Mouse (Mus musculus) testis, adult 2 months (tissue): ENCODE measurements around the gene Lrmda. TPM values are rescaled to one million over a fixed set of nuclear protein-coding genes. Genes with fewer than 3 reads are reported as not detected.

Source experiments
- H3K27ac ChIP-seq: fragments of 200-500 bp; 2 replicates; pipeline ENCODE4 v1.5.1; 2012; ENCODE audit warnings: low read depth, low read length; ENCODE audit not compliant: control insufficient read depth, insufficient read depth
- H3K27me3 ChIP-seq: fragments of 200-500 bp; 2 replicates; pipeline ENCODE4 v1.6.1; 2012; ENCODE audit warnings: mild to moderate bottlenecking, low read length, moderate library complexity; ENCODE audit not compliant: control insufficient read depth, insufficient read depth
- H3K36me3 ChIP-seq: fragments of 200-500 bp; 2 replicates; pipeline ENCODE4 v1.6.1; 2012; ENCODE audit warnings: mild to moderate bottlenecking, low read length; ENCODE audit not compliant: control insufficient read depth, insufficient read depth
- H3K4me1 ChIP-seq: fragments of 200-500 bp; 2 replicates; pipeline ENCODE4 v1.6.1; 2012; ENCODE audit warnings: low read length; ENCODE audit not compliant: control insufficient read depth, insufficient read depth
- H3K4me3 ChIP-seq: fragments of 200-500 bp; 2 replicates; pipeline ENCODE4 v1.5.1; 2012; ENCODE audit warnings: low read depth, mild to moderate bottlenecking, low read length, moderate library complexity, mixed read lengths; ENCODE audit not compliant: control insufficient read depth
- CTCF ChIP-seq: fragments of 200-500 bp; IDR thresholded peaks from 2 replicates; pipeline ENCODE4 v1.5.1; 2012; ENCODE audit warnings: low read depth, mild to moderate bottlenecking, inconsistent platforms, low read length, moderate library complexity; ENCODE audit not compliant: control insufficient read depth, insufficient read depth, insufficient replicate concordance
- POLR2A ChIP-seq: fragments of 200-500 bp; IDR thresholded peaks from 2 replicates; pipeline ENCODE4 v1.6.1; 2012; ENCODE audit warnings: low read depth, mild to moderate bottlenecking, inconsistent platforms, low read length, moderate library complexity; ENCODE audit not compliant: control insufficient read depth
- polyA plus RNA-seq: library from polyadenylated mRNA; depleted of rRNA; stranded (reverse); fragments of >200 nt; gene quantifications from 2 replicates; pipeline ENCODE4 v1.2.3, GENCODE M21; 2012

The Lrmda gene
- polyA plus RNA-seq, 1 experiment = 2.1 TPM

DNA sequence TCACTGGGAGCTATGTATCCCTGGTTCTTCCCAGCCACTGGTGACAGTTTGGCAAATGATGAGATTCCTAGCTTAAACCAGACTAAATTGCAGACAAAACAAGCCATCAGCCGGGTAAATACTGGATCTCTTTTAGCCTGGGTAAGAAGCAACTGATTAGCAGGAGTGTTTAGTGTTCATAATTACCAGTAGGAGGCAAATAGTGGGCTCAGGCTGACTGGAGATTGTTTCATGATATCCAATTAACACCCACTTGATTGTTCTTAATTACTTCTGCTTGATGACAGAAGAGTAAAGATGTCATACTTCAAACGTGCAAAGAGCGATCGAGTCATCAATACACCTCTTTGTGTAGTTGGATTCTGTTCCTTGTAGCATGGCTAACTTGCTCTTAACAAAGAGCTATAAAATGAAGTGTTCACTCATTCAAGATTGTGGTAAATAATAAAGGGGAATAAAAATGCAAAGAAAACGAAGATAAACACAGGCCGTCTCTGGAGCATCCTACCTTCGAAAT lies 405.6 kb downstream of the Lrmda start:
- Histone ChIP-seq H3K27me3 (no peaks in the 10 kb centered on the region), H3K4me3 (no peak overlapping the region)

DNA sequence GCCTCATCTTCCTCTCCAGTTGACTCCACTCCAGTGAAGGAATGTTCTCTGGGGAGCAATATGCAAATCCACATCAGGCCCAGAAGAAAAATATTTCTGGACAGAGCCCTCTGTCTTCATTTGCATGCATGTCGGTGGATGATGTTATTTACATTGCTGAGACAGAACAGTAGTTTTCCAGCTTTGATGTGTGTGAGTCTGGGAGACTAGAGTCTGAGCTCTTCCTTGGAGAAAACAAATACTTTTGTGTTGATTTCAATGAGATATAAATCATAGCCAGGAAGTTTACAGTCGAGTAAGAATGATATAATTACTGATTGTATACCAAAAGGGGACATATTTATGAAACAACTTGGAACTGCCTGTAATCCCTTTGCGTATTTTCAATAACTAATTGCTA lies 415.9 kb downstream of the Lrmda start:
- Histone ChIP-seq H3K27me3 (no peaks in the 10 kb centered on the region), H3K27ac (no peak overlapping the region)

More for the DNA sequence above, 405.6 kb downstream of the Lrmda start:
- Histone ChIP-seq H3K36me3 (no peaks in the 10 kb centered on the region), H3K27ac (no peak overlapping the region), H3K4me1 (no peaks in the 10 kb centered on the region)
- TF ChIP-seq POLR2A (no peak), CTCF (no peak)

DNA sequence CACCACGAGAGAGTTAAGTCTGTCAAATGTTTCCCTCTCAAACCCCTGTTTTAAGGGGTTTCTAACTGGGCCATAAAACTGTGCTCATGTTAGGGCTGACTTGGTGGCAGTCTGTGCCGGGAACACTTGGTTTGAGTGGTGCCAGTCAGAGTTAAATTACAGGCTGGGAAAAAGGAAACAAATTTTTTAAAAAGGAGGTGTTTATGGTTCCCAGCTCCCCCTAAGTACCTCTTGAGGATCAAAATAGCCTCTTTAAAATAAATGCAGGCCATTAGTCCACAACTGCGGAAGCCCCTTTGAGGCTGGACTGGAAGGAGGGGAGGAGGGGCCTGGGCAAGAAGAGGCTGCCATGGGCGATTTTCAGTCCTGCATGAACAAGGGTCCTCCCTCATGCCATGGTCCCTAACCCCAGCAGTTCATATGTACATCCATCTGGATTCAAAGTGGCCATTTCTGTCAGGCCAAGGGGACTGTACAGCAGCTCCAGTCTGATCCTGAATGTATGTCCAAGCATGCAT lies 416.4 kb downstream of the Lrmda start:
- Histone ChIP-seq H3K4me1 (peaks cover 2% of the 10 kb centered on the region; the same call in 1 of the 2 replicates), H3K36me3 (no peaks in the 10 kb centered on the region), H3K4me3 (no peak overlapping the region), H3K27ac (no peak overlapping the region), H3K27me3 (no peaks in the 10 kb centered on the region)
- TF ChIP-seq CTCF (no peak), POLR2A (no peak)

More for the DNA sequence above, 415.9 kb downstream of the Lrmda start:
- peaks cover 2% of the 10 kb centered on the region; the same call in 1 of the 2 replicates for H3K4me1 ChIP-seq
- H3K36me3 ChIP-seq = no peaks in the 10 kb centered on the region
- no peak for TF ChIP-seq CTCF
- no peak for TF ChIP-seq POLR2A
- no peak overlapping the region for H3K4me3 ChIP-seq

DNA sequence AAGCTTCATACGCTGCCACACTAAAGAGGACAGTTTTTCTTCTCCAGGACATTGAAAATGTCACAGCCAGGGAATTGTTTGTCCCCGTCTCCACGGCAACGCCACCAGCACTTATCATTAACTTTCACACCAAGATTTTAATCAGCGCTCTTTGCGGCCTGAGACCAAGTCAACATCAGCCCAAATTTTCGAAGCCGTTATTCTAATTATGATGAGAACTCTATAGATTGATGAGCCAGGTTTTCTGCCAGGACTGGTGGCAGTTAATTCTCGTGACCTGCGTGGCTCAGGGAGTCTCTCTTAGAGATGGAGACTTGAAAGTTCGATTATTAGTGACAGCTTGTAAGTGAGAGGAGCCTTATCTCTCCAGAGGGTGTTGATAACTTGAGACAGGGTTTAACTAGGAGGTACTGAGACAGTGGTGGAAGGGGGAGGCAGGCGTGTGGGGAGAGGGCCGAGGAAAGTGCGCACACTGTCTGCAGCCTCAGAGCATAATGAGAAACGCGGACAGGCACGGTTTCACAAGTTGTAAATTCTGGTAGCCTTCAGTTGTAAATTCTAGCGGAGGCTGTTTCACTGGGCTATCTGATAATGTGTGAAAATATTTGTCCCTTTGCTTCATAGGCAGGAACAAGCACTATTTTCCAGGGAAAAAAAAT lies 421.0 kb downstream of the Lrmda start:
- H3K36me3 ChIP-seq = no peaks in the 10 kb centered on the region
- no peaks in the 10 kb centered on the region for H3K27me3 ChIP-seq
- H3K4me3 ChIP-seq = no peak overlapping the region
- TF ChIP-seq POLR2A (no peak), CTCF (no peak)
- peaks cover 2% of the 10 kb centered on the region; the same call in 1 of the 2 replicates for H3K4me1 ChIP-seq
- no peak overlapping the region for H3K27ac ChIP-seq

DNA sequence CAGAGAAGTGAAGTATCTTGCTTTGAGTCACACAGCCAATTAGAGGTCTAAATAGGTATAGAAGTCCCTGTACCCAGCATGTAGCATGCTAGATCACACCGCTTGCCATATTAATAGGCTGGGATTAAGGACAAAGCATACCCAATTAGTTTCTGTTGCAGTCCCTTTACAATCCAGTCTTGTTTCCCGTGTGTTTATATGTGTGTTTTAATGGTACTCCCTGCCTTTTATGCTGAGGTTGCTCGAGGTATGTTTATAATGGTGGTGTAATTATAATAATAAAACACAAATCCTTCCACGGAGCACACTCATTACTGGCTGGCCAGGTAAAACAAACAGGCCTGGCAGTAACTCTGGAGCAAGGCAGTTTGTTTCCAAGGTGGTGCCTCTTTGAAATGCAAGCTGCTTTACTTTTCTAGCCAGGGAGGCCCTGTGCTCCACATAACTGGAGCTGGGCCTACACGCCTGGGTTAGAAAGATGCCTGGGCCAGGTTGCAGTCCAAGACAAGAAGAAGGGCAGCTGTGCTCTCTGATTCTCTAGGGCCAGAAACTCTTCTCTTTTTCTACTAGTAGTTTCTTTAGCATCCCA lies 422.4 kb downstream of the Lrmda start:
- Histone ChIP-seq H3K27ac (no peak overlapping the region), H3K4me1 (peaks cover 2% of the 10 kb centered on the region; the same call in 1 of the 2 replicates), H3K27me3 (no peaks in the 10 kb centered on the region), H3K4me3 (no peak overlapping the region), H3K36me3 (no peaks in the 10 kb centered on the region)
- TF ChIP-seq POLR2A (no peak), CTCF (no peak)

DNA sequence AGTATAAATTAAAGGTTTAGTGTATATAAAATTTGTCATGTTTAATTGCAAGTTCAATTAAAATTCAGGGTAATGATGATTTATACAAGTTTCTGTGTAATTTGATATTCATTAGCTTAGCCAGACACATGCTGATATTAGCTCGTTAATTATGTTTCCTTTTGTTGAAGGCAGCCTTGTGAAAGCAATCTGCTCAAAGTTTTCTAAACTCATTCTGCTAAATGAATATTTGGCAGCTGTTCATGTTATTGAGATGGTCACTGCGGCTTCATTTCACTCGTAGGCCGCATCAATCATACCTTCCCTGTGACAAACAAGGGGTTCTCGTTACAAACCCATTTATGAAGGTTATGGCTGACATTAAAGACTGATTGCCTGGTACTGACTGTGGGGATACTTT lies 423.2 kb downstream of the Lrmda start:
- H3K36me3 ChIP-seq = no peaks in the 10 kb centered on the region
- no peaks in the 10 kb centered on the region for H3K27me3 ChIP-seq
- peaks cover 2% of the 10 kb centered on the region; the same call in 1 of the 2 replicates for H3K4me1 ChIP-seq
- no peak overlapping the region for H3K4me3 ChIP-seq
- no peak for TF ChIP-seq CTCF
- H3K27ac ChIP-seq = no peak overlapping the region

DNA sequence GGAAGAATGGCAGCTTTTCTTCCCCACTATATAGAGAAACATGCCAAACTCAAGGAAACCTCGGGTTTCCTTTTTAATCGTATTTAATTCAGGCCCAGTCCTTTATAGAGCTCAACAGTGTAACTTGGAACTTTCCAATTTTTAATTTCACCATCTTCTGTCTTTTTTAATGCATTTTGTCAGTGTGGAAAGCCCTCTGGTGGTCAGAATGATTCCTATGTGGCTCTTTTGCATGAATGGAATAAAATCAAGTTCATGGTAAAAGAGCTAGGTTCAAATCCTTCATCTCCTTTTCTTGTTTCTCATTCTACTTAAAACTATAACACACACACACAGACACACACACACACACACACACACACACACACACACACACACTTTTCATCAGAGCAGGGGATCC lies 425.0 kb downstream of the Lrmda start:
- H3K36me3 ChIP-seq = no peaks in the 10 kb centered on the region

More for the DNA sequence above, 425.0 kb downstream of the Lrmda start:
- no peak for TF ChIP-seq CTCF
- no peak for TF ChIP-seq POLR2A
- Histone ChIP-seq H3K27ac (no peak overlapping the region), H3K27me3 (no peaks in the 10 kb centered on the region), H3K4me3 (no peak overlapping the region), H3K4me1 (peaks cover 2% of the 10 kb centered on the region; the same call in 1 of the 2 replicates)
